Mouse (Mus musculus): ENCODE results near the gene Rnase1. TPM values are rescaled to one million over a fixed set of nuclear protein-coding genes. Genes with fewer than 3 reads are reported as not detected.
"Not testable (repeated sequence)": the region's sequence is repeated elsewhere in the genome, so short reads cannot be mapped to it uniquely, and the experiment has no call there.

Gene Rnase1
- polyA plus RNA-seq (2014; fragmentation: Nextera tagmentation; extraction: Ambion mirVana), result 0.18 TPM in 1 of 2 replicates, not detected in the other

- Histone ChIP-seq H3K4me1 (ENCODE audit: control insufficient read depth, insufficient read depth, low read length) (peaks cover 5% of the 10 kb centered on the region), H3K27ac (ENCODE audit: low read depth, low read length) (no peak within 1 kb of the TSS), H3K4me3 (ENCODE audit: low read depth, low read length) (no peak within 1 kb of the TSS), H3K27me3 (replicated peaks; ENCODE audit: control insufficient read depth, insufficient read depth, low read length) (no peaks in the 10 kb centered on the region), H3K36me3 (ENCODE audit: control insufficient read depth, insufficient read depth, low read length) (no peaks in the 10 kb centered on the region), H3K4me2 (ENCODE audit: low read length) (no peak within 1 kb of the TSS), H3K9ac (ENCODE audit: low read length) (no peak within 1 kb of the TSS), H3K9me3 (replicated peaks; ENCODE audit: control insufficient read depth, low read length) (no peaks in the 10 kb centered on the region)
- WGBS, result 34% methylated on average over 2 of the region's 2 CpGs
- ATAC-seq, result no peak
- DNase-seq (ENCODE audit: low spot score), result peak; percentile 14
Measured at GRCm38 (mm10) chr14:51146685-51147084, at the start of gene Rnase1. Gene Rnase1, minus strand, starts transcription at chr14:51146785.

DNA sequence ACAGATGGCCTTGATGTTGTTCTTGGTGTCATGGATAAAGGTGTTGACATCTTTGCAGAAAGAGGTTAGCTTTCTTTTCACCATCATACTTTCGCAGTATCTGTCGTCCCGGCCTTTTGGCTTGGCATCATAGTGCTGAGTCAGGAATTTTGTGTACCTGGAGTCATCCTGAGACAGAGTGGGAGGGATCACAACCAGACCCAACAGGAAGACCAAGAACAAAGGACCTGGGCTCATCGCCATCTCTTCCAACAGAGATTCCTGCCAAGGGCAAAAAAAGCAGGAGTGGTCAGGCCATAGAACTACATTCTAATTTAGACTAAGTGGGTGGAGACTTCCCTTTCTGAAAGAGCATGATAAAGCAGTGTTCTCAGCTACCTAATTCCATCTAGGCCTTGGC lies 49.1 kb upstream of the Rnase1 start:
- no peak overlapping the region for H3K4me2 ChIP-seq (ENCODE audit: low read length)

DNA sequence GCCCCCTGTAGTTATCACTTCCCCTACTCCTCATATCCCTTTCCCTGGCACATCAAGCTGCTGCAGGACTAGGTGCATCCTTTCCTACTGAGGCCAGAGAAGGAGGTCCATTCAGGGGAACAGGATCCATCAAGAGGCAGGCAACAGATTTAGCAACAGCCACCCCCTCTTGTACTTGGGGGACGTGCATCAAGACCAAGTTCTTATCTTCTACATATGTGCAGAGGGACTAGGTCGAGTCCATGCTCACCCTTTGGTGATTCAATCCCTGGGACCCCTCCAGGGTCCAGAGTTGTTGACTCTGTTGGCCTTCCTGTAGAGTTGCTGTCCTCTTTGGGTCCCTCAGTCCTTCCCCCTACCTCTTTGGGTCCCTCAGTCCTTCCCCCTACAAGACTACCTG lies 34.5 kb upstream of the Rnase1 start:
- H3K36me3 ChIP-seq (ENCODE audit: control insufficient read depth, insufficient read depth, low read length); DNase-seq (ENCODE audit: low spot score); ATAC-seq; H3K4me3 ChIP-seq (ENCODE audit: low read depth, low read length); H3K4me1 ChIP-seq (ENCODE audit: control insufficient read depth, insufficient read depth, low read length); H3K9me3 ChIP-seq (replicated peaks; ENCODE audit: control insufficient read depth, low read length); H3K9ac ChIP-seq (ENCODE audit: low read length); H3K27me3 ChIP-seq (replicated peaks; ENCODE audit: control insufficient read depth, insufficient read depth, low read length); H3K4me2 ChIP-seq (ENCODE audit: low read length); H3K27ac ChIP-seq (ENCODE audit: low read depth, low read length): not testable (repeated sequence)
- WGBS, result 73% methylated on average over 2 of the region's 2 CpGs

More for the DNA sequence above, 49.1 kb upstream of the Rnase1 start:
- H3K36me3 ChIP-seq (ENCODE audit: control insufficient read depth, insufficient read depth, low read length), result no peaks in the 10 kb centered on the region
- DNase-seq (ENCODE audit: low spot score), result no peak
- no peaks in the 10 kb centered on the region for H3K4me1 ChIP-seq (ENCODE audit: control insufficient read depth, insufficient read depth, low read length)
- H3K9me3 ChIP-seq (replicated peaks; ENCODE audit: control insufficient read depth, low read length), result no peaks in the 10 kb centered on the region
- WGBS, result 93% methylated on average over 4 of the region's 4 CpGs
- no peak overlapping the region for H3K4me3 ChIP-seq (ENCODE audit: low read depth, low read length)
- H3K27me3 ChIP-seq (replicated peaks; ENCODE audit: control insufficient read depth, insufficient read depth, low read length), result no peaks in the 10 kb centered on the region
- H3K9ac ChIP-seq (ENCODE audit: low read length), result no peak overlapping the region
- H3K27ac ChIP-seq (ENCODE audit: low read depth, low read length), result no peak overlapping the region
- ATAC-seq, result no peak

DNA sequence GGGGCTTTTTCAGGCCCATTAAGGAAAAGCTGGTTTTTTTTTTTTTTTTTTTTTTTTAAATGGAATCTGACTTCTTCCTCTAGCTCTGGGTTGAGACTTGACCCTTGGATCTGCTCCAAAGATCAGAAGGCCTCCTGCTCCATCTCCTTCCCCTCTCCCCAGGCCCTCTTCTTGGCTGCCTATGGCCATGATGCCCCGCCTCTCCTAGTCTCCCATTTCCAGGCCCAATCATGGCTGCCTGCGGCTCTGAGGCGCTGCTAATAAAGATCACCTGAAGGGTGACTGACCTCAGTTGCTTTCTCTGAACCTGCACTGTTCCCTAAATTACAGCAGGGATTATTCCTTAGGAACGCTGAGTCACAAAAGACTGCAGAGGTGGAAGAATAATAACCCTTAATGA lies 27.3 kb upstream of the Rnase1 start:
- Histone ChIP-seq H3K4me1 (ENCODE audit: control insufficient read depth, insufficient read depth, low read length) (no peaks in the 10 kb centered on the region), H3K4me3 (ENCODE audit: low read depth, low read length) (no peak overlapping the region), H3K4me2 (ENCODE audit: low read length) (no peak overlapping the region), H3K27ac (ENCODE audit: low read depth, low read length) (no peak overlapping the region), H3K9ac (ENCODE audit: low read length) (no peak overlapping the region), H3K36me3 (ENCODE audit: control insufficient read depth, insufficient read depth, low read length) (no peaks in the 10 kb centered on the region), H3K9me3 (replicated peaks; ENCODE audit: control insufficient read depth, low read length) (no peaks in the 10 kb centered on the region), H3K27me3 (replicated peaks; ENCODE audit: control insufficient read depth, insufficient read depth, low read length) (no peaks in the 10 kb centered on the region)
- DNase-seq (ENCODE audit: low spot score), result no peak
- no peak for ATAC-seq
- WGBS, result 61% methylated on average over 4 of the region's 4 CpGs

GRCm38 (mm10) chr14:51172947-51173346 lies 26.4 kb upstream of the Rnase1 start:
- 0 out of 2 replicates have a peak, but pooled peaks have one; percentile 12 for ATAC-seq
- not testable (repeated sequence) for H3K27me3 ChIP-seq (replicated peaks; ENCODE audit: control insufficient read depth, insufficient read depth, low read length)

DNA sequence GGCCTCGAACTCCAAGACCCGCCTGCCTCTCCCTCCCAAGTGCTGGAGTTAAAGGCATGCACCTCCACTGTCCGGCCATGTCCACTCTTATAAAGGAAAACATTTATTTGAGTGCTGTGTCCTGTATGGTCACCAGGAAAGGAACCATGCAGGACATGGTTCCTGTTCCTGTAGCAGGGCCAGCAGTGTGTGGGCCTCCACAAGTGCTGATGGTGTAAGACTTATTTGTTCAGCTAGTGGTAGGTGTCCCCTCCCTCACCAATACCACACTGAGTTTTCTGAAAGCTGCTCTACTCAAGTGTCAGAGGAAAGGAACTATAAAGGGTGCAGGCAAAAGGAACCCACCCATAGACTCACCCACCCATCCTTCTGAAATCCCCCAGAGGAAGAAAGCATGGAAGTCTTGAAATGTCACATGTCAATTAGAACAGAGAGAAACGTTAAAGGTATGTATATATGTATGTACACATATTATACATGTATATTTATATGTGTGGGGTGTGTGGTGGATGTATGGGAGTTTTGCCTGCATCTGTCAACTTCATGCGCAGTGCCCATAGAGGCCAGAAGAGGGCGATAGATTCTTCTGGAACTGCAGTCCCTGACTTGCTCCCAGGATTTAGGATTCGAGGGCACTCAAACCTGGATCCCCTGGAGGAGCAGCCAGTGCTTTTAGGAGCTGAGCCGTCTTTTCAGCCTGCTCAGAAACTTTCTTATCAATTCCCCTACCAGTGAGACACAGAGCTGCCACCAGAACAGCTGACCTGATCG lies 25.7 kb upstream of the Rnase1 start:
- H3K27ac ChIP-seq (ENCODE audit: low read depth, low read length); H3K9me3 ChIP-seq (replicated peaks; ENCODE audit: control insufficient read depth, low read length); H3K36me3 ChIP-seq (ENCODE audit: control insufficient read depth, insufficient read depth, low read length); H3K27me3 ChIP-seq (replicated peaks; ENCODE audit: control insufficient read depth, insufficient read depth, low read length); H3K4me1 ChIP-seq (ENCODE audit: control insufficient read depth, insufficient read depth, low read length); H3K9ac ChIP-seq (ENCODE audit: low read length); H3K4me2 ChIP-seq (ENCODE audit: low read length); H3K4me3 ChIP-seq (ENCODE audit: low read depth, low read length): not testable (repeated sequence)
- DNase-seq (ENCODE audit: low spot score) (peak; percentile 49), ATAC-seq (peak; percentile 23; the same call in 1 of the 2 replicates)
- WGBS, result 38% methylated on average over 9 of the region's 9 CpGs

More at GRCm38 (mm10) chr14:51172947-51173346, 26.4 kb upstream of the Rnase1 start:
- not testable (repeated sequence) for H3K27ac ChIP-seq (ENCODE audit: low read depth, low read length); H3K9me3 ChIP-seq (replicated peaks; ENCODE audit: control insufficient read depth, low read length); H3K4me1 ChIP-seq (ENCODE audit: control insufficient read depth, insufficient read depth, low read length); DNase-seq (ENCODE audit: low spot score); H3K4me2 ChIP-seq (ENCODE audit: low read length); H3K9ac ChIP-seq (ENCODE audit: low read length); H3K36me3 ChIP-seq (ENCODE audit: control insufficient read depth, insufficient read depth, low read length); H3K4me3 ChIP-seq (ENCODE audit: low read depth, low read length)
- 37% methylated on average over 4 of the region's 4 CpGs for WGBS

DNA sequence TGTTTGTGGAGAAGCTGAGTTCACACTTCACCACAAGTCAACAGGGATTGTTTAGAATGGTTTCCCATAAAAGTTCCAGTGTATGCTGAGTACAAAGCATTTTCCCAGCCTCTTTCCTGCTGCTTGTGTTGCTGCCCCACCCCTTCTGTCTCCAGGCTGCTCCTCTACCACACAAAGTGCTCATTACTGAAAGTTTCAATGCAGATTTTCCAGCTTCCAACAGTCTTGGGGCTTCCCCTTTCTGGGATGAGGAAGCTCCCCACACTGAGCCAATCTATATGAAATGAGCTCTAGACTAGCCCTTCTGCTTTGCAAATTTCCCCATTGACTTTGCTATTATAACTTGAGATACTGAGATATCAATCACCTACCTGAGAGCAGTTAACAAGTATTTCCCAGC lies 19.5 kb upstream of the Rnase1 start:
- Histone ChIP-seq H3K36me3 (ENCODE audit: control insufficient read depth, insufficient read depth, low read length) (no peaks in the 10 kb centered on the region), H3K27ac (ENCODE audit: low read depth, low read length) (no peak overlapping the region), H3K9me3 (replicated peaks; ENCODE audit: control insufficient read depth, low read length) (no peaks in the 10 kb centered on the region), H3K4me3 (ENCODE audit: low read depth, low read length) (no peak overlapping the region), H3K4me1 (ENCODE audit: control insufficient read depth, insufficient read depth, low read length) (no peaks in the 10 kb centered on the region), H3K9ac (ENCODE audit: low read length) (no peak overlapping the region), H3K4me2 (ENCODE audit: low read length) (no peak overlapping the region), H3K27me3 (replicated peaks; ENCODE audit: control insufficient read depth, insufficient read depth, low read length) (no peaks in the 10 kb centered on the region)
- ATAC-seq, result no peak
- no peak for DNase-seq (ENCODE audit: low spot score)

DNA sequence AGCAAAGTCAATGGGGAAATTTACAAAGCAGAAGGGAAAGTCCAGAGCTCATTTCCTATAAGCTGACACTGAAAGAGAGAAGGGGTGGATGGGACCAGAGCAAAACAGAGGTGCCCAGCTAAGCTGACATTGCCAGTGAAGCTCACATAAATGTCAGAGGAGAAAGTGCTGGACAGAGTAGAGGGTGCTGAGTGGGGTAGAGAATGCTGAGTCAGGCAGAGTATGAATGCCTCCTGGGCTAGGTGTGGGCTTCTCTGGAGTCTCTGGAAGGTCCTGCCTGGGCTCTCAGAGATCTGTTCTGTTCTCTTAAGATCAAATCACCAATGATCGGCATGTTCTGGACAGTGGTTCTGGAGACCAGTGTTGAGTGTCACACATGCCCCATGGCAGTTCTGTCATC lies 18.9 kb upstream of the Rnase1 start:
- Histone ChIP-seq H3K36me3 (ENCODE audit: control insufficient read depth, insufficient read depth, low read length) (no peaks in the 10 kb centered on the region), H3K9ac (ENCODE audit: low read length) (no peak overlapping the region), H3K4me2 (ENCODE audit: low read length) (no peak overlapping the region), H3K27me3 (replicated peaks; ENCODE audit: control insufficient read depth, insufficient read depth, low read length) (no peaks in the 10 kb centered on the region), H3K4me1 (ENCODE audit: control insufficient read depth, insufficient read depth, low read length) (no peaks in the 10 kb centered on the region), H3K4me3 (ENCODE audit: low read depth, low read length) (no peak overlapping the region), H3K27ac (ENCODE audit: low read depth, low read length) (no peak overlapping the region), H3K9me3 (replicated peaks; ENCODE audit: control insufficient read depth, low read length) (no peaks in the 10 kb centered on the region)
- ATAC-seq, result no peak
- no peak for DNase-seq (ENCODE audit: low spot score)
- WGBS, result 94% methylated on average over 1 of the region's 1 CpGs

DNA sequence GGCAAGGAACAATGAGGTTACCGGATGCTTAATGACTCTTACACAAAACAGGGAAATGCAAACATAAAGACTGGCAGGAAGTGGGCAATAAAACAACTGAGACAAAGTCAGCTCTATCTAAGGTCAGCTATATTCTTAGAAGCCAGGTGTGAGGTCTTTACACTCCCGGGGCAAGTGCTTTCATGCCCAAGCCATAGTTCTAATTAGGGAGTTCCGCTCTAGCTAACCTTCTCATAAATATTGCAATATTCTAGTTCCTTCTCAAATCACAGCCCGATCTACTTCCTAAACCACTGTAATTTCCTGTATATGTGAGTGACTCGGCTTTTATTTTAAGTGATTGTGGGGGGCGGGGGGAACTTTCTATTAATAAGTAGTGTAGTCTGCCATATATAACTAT lies 16.7 kb upstream of the Rnase1 start:
- not testable (repeated sequence) for H3K27ac ChIP-seq (ENCODE audit: low read depth, low read length); DNase-seq (ENCODE audit: low spot score)
- WGBS, result 91% methylated on average over 6 of the region's 6 CpGs

More for the DNA sequence above, 16.7 kb upstream of the Rnase1 start:
- not testable (repeated sequence) for H3K4me1 ChIP-seq (ENCODE audit: control insufficient read depth, insufficient read depth, low read length); H3K27me3 ChIP-seq (replicated peaks; ENCODE audit: control insufficient read depth, insufficient read depth, low read length); H3K4me2 ChIP-seq (ENCODE audit: low read length); H3K36me3 ChIP-seq (ENCODE audit: control insufficient read depth, insufficient read depth, low read length); ATAC-seq; H3K4me3 ChIP-seq (ENCODE audit: low read depth, low read length); H3K9ac ChIP-seq (ENCODE audit: low read length); H3K9me3 ChIP-seq (replicated peaks; ENCODE audit: control insufficient read depth, low read length)

Measured in forebrain, embryonic 14.5 days (tissue).